Mouse (Mus musculus): ENCODE data around the gene Tmem131l.

- TF ChIP-seq POLR2A (IDR thresholded peaks at IDR 0.05; ENCODE audit: borderline replicate concordance, extremely low read depth, low read depth, low read length): no peak
- TF ChIP-seq CTCF (IDR thresholded peaks at IDR 0.05; ENCODE audit: insufficient read depth, low read length): no peak
These were observed 7.6 kb downstream of the Tmem131l start for GRCm38 (mm10) chr3:84032419-84032818.

Measured in lung, adult 2 months (tissue).